Mouse (Mus musculus): Measurements from ENCODE around the gene Angptl3. TPM values are rescaled to one million over a fixed set of nuclear protein-coding genes. Genes with fewer than 3 reads are reported as not detected.

The Angptl3 gene
- total and polyA plus RNA-seq, 2 experiments from 2014 or later, result 0.60 TPM; not detected in 1

DNA sequence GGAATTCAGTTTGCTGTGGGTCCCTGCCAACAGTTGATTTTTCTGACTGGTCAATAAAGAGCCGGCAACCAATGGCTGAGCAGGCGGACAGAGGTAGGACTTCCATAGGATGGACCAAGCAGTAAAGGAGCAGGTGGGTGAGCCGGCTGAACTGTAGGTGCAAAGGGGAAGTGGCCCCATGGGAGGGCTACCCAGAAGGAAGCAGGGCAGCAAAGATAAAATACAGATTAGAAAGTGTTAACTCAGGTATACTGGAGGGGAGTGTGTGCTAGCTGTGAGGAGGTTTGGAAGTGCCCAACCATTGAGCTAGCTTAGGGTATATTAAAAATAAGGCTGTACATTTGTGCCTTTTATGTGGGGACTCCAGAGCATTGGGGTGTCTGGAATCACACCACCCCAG, 47.3 kb downstream of the Angptl3 start:
- H3K9me3 ChIP-seq (ENCODE audit: low read length), result no peaks in the 10 kb centered on the region
- no peak overlapping the region for H3K4me3 ChIP-seq (ENCODE audit: low read length)
- no peak overlapping the region for H3K9ac ChIP-seq (replicated peaks; ENCODE audit: low read length)
- WGBS, result 95% methylated on average over 3 of the region's 3 CpGs
- H3K27me3 ChIP-seq (ENCODE audit: insufficient read depth, low read length), result no peaks in the 10 kb centered on the region
- ATAC-seq (no peak), DNase-seq (ENCODE audit: low spot score) (no peak)
- no peaks in the 10 kb centered on the region for H3K4me1 ChIP-seq (ENCODE audit: insufficient read depth, low read length)
- no peak overlapping the region for H3K4me2 ChIP-seq (ENCODE audit: low read depth, low read length)
- H3K27ac ChIP-seq, result no peak overlapping the region
- no peak for TF ChIP-seq CTCF (IDR thresholded peaks at IDR 0.05; ENCODE audit: low read depth)
- peaks cover 19% of the 10 kb centered on the region; the same call in 1 of the 2 replicates for H3K36me3 ChIP-seq (ENCODE audit: insufficient read depth, low read length)

DNA sequence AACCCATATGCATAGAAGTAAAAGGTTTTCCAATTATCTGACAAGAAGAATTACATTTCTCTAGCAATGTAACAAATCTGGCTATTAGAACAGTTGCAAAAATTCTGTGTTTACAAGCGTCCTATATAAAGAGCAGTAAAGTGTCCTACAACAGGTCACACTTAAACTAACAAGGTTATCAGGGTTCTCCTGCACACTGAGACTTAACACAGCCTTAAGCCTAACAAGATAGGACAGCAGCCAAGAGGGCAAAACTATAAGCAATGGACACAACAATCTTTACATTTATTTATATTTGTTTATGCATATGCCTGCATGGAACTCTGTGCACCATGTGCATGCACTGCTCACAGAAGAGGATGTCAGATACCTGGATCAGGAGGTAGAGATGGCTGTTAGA, 50.4 kb downstream of the Angptl3 start:
- H3K27ac ChIP-seq, result no peak overlapping the region
- ATAC-seq, result no peak
- no peak overlapping the region for H3K4me3 ChIP-seq (ENCODE audit: low read length)
- no peaks in the 10 kb centered on the region for H3K27me3 ChIP-seq (ENCODE audit: insufficient read depth, low read length)
- no peak for TF ChIP-seq CTCF (IDR thresholded peaks at IDR 0.05; ENCODE audit: low read depth)
- H3K9me3 ChIP-seq (ENCODE audit: low read length), result no peaks in the 10 kb centered on the region
- H3K9ac ChIP-seq (replicated peaks; ENCODE audit: low read length), result no peak overlapping the region
- WGBS, result 90% methylated on average over 1 of the region's 1 CpGs
- H3K36me3 ChIP-seq (ENCODE audit: insufficient read depth, low read length), result peaks cover 11% of the 10 kb centered on the region; the same call in 1 of the 2 replicates
- no peak overlapping the region for H3K4me2 ChIP-seq (ENCODE audit: low read depth, low read length)
- no peak for DNase-seq (ENCODE audit: low spot score)
- no peaks in the 10 kb centered on the region for H3K4me1 ChIP-seq (ENCODE audit: insufficient read depth, low read length)

DNA sequence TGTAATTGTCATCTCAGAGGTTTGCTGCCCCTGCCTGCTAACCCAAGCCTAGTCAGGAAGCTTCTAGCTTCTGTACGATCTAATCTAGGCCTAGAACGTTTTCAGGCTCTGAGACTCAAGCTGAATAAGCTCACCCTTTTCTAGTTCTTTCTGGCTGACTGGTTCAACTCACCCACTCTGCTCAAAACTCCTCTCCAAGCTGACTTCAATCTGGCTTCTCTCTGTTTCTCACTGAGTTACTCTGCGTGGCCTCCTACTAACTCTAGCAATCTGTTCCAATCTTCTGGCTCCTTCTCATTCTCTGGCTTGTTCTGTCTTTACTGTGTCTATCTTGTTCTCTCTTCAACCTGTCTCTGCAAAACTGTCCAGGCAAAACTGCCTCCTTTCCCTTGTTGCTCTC, 53.1 kb downstream of the Angptl3 start:
- 81% methylated on average over 3 of the region's 3 CpGs for WGBS
- Histone ChIP-seq H3K4me2 (ENCODE audit: low read depth, low read length) (no peak overlapping the region), H3K4me1 (ENCODE audit: insufficient read depth, low read length) (no peaks in the 10 kb centered on the region), H3K27ac (no peak overlapping the region), H3K9ac (replicated peaks; ENCODE audit: low read length) (no peak overlapping the region), H3K9me3 (ENCODE audit: low read length) (no peaks in the 10 kb centered on the region), H3K36me3 (ENCODE audit: insufficient read depth, low read length) (peaks cover 11% of the 10 kb centered on the region; the same call in 1 of the 2 replicates), H3K27me3 (ENCODE audit: insufficient read depth, low read length) (no peaks in the 10 kb centered on the region), H3K4me3 (ENCODE audit: low read length) (no peak overlapping the region)
- no peak for DNase-seq (ENCODE audit: low spot score)
- no peak for ATAC-seq
- TF ChIP-seq CTCF (IDR thresholded peaks at IDR 0.05; ENCODE audit: low read depth), result no peak

- Histone ChIP-seq H3K4me1 (ENCODE audit: insufficient read depth, low read length) (no peaks in the 10 kb centered on the region), H3K9me3 (ENCODE audit: low read length) (no peaks in the 10 kb centered on the region), H3K27me3 (ENCODE audit: insufficient read depth, low read length) (no peaks in the 10 kb centered on the region), H3K4me2 (ENCODE audit: low read depth, low read length) (no peak overlapping the region), H3K4me3 (ENCODE audit: low read length) (no peak overlapping the region), H3K36me3 (ENCODE audit: insufficient read depth, low read length) (peaks cover 6% of the 10 kb centered on the region; the same call in 1 of the 2 replicates), H3K27ac (no peak overlapping the region), H3K9ac (replicated peaks; ENCODE audit: low read length) (no peak overlapping the region)
- ATAC-seq (no peak), DNase-seq (ENCODE audit: low spot score) (no peak)
- no peak for TF ChIP-seq CTCF (IDR thresholded peaks at IDR 0.05; ENCODE audit: low read depth)
- 96% methylated on average over 17 of the region's 17 CpGs for WGBS
These were observed 57.2 kb downstream of the Angptl3 start for GRCm38 (mm10) chr4:99087760-99088485.

DNA sequence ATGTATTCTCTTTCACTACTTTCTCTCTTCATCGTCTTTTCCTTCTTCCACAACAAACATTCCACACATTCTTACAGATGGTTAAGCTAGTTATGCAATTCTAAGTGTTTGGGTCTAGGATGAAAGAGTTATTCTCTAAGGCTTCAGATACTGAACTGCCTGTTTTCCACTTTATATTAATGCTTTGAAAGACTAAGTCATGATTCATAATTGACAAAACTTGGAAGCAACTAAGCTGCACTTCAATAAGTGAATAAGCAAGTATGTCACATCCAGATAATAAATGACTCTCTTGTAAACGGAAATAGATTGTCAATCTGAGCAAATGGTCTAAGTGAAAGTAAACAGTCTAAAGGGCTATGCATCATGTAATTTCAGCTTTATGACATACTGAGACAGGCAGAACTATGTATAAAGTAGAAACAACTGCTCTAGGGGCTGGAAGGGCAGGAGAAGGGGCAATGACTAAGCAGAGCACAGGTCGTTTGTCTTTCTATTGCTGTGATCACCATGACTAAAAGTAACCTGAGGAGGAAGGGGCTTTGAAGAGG, 60.5 kb downstream of the Angptl3 start:
- DNase-seq (ENCODE audit: low spot score), result no peak
- no peak overlapping the region for H3K9ac ChIP-seq (replicated peaks; ENCODE audit: low read length)
- TF ChIP-seq CTCF (IDR thresholded peaks at IDR 0.05; ENCODE audit: low read depth), result no peak
- no peak for ATAC-seq
- no peaks in the 10 kb centered on the region for H3K27me3 ChIP-seq (ENCODE audit: insufficient read depth, low read length)
- WGBS, result 59% methylated on average over 3 of the region's 3 CpGs
- H3K4me2 ChIP-seq (ENCODE audit: low read depth, low read length), result no peak overlapping the region
- H3K4me1 ChIP-seq (ENCODE audit: insufficient read depth, low read length), result no peaks in the 10 kb centered on the region
- H3K27ac ChIP-seq, result no peak overlapping the region
- no peak overlapping the region for H3K4me3 ChIP-seq (ENCODE audit: low read length)
- no peaks in the 10 kb centered on the region for H3K9me3 ChIP-seq (ENCODE audit: low read length)
- H3K36me3 ChIP-seq (ENCODE audit: insufficient read depth, low read length), result no peaks in the 10 kb centered on the region; the same call in 1 of the 2 replicates

DNA sequence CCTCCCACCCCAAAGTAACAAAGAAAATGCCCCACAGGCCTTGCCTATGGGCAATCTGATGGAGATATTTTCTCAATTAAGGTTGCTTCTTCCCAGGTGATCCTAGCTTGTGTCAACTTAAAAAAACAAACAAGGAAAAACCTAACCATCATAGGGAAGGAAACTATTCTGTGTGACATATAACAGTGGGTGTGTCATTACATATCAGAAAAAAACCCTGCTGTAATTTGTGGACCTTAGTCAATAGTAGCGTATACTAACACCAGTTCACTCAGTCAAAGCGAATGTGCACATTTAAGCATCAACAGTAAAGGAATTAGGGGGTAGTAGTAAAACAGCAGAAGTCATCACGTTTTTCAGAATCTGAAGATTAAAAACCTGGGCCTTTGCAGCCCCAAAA, 61.0 kb downstream of the Angptl3 start:
- no peaks in the 10 kb centered on the region for H3K27me3 ChIP-seq (ENCODE audit: insufficient read depth, low read length)
- no peaks in the 10 kb centered on the region; the same call in 1 of the 2 replicates for H3K36me3 ChIP-seq (ENCODE audit: insufficient read depth, low read length)
- H3K4me3 ChIP-seq (ENCODE audit: low read length), result no peak overlapping the region
- no peak overlapping the region for H3K4me2 ChIP-seq (ENCODE audit: low read depth, low read length)
- no peak for TF ChIP-seq CTCF (IDR thresholded peaks at IDR 0.05; ENCODE audit: low read depth)
- H3K27ac ChIP-seq, result no peak overlapping the region
- WGBS, result 87% methylated on average over 3 of the region's 3 CpGs
- DNase-seq (ENCODE audit: low spot score), result no peak
- H3K4me1 ChIP-seq (ENCODE audit: insufficient read depth, low read length), result no peaks in the 10 kb centered on the region
- H3K9ac ChIP-seq (replicated peaks; ENCODE audit: low read length), result no peak overlapping the region
- ATAC-seq, result no peak
- H3K9me3 ChIP-seq (ENCODE audit: low read length), result no peaks in the 10 kb centered on the region

Other genes starting within 250 kb of the Angptl3 start
- 5.6 and 5.9 TPM in 2 replicates for gene Kank4, start 213.4 kb upstream of the Angptl3 start, total RNA-seq (2014; rRNA removed)
- gene Kank4, start 213.4 kb upstream of the Angptl3 start, polyA plus RNA-seq (2015; fragmentation: Nextera tagmentation; extraction: Ambion mirVana), result 0.67 and 0.69 TPM in 2 replicates
- not detected in 2 replicates for gene I0C0044D17Rik, start 207.1 kb upstream of the Angptl3 start, total RNA-seq (2014; rRNA removed)
- gene I0C0044D17Rik, start 207.1 kb upstream of the Angptl3 start, polyA plus RNA-seq (2015; fragmentation: Nextera tagmentation; extraction: Ambion mirVana), result not detected in 2 replicates
- 9.9 and 11.4 TPM in 2 replicates for gene Usp1, start 107.1 kb upstream of the Angptl3 start, total RNA-seq (2014; rRNA removed)
- gene Usp1, start 107.1 kb upstream of the Angptl3 start, polyA plus RNA-seq (2015; fragmentation: Nextera tagmentation; extraction: Ambion mirVana), result 39.6 and 42.6 TPM in 2 replicates
- gene Dock7, start 90.0 kb downstream of the Angptl3 start, total RNA-seq (2014; rRNA removed), result 71.5 and 72.8 TPM in 2 replicates
- gene Dock7, start 90.0 kb downstream of the Angptl3 start, polyA plus RNA-seq (2015; fragmentation: Nextera tagmentation; extraction: Ambion mirVana), result 29.3 and 31.4 TPM in 2 replicates
- gene Atg4c, start 163.0 kb downstream of the Angptl3 start, total RNA-seq (2014; rRNA removed), result 9.9 and 17.9 TPM in 2 replicates
- 14.9 and 15.6 TPM in 2 replicates for gene Atg4c, start 163.0 kb downstream of the Angptl3 start, polyA plus RNA-seq (2015; fragmentation: Nextera tagmentation; extraction: Ambion mirVana)

Data from hindbrain, postnatal 0 days (tissue).